Mouse (Mus musculus) spleen, postnatal 10 days (tissue): ENCODE results near the gene Tpte.

Source experiments
- DNase-seq, 2 experiments: peaks; one replicate each; pipeline ENCODE4 v3.0.0; 2021 to 2022; ENCODE audit warnings: low spot score in 2 of 2

Gene Tpte

GRCm38 (mm10) chr8:22376903-22377302, 93.7 kb downstream of the Tpte start:
- peak; percentile 10 to 61 for DNase-seq

GRCm38 (mm10) chr8:22380934-22381333, 97.7 kb downstream of the Tpte start:
- DNase-seq: no peak

- DNase-seq: no peak
Measured at GRCm38 (mm10) chr8:22382824-22383595, 99.8 kb downstream of the Tpte start.

- DNase-seq: no peak
Measured at GRCm38 (mm10) chr8:22385158-22385557, 101.9 kb downstream of the Tpte start.

- DNase-seq: no peak
Measured at GRCm38 (mm10) chr8:22389874-22390273, 106.6 kb downstream of the Tpte start.

- DNase-seq: no peak
Measured at GRCm38 (mm10) chr8:22390766-22391463, 107.7 kb downstream of the Tpte start.

- no peak for DNase-seq
Measured at GRCm38 (mm10) chr8:22394471-22394870, 111.2 kb downstream of the Tpte start.

GRCm38 (mm10) chr8:22395256-22395655, 112.0 kb downstream of the Tpte start:
- no peak for DNase-seq

GRCm38 (mm10) chr8:22397811-22398141, 114.5 kb downstream of the Tpte start:
- DNase-seq: no peak

- DNase-seq: peak; percentile 78 to 85
Measured at GRCm38 (mm10) chr8:22398142-22398951, 115.1 kb downstream of the Tpte start, which contains the start of gene Slc25a15. TSS of gene Slc25a15 (minus strand) at chr8:22398597.

- DNase-seq: no peak
Measured at GRCm38 (mm10) chr8:22399285-22399880, 116.1 kb downstream of the Tpte start.

- DNase-seq: no peak
Measured at GRCm38 (mm10) chr8:22400593-22400992, 117.4 kb downstream of the Tpte start.

GRCm38 (mm10) chr8:22403235-22403634, 120.0 kb downstream of the Tpte start:
- no peak for DNase-seq

- no peak for DNase-seq
Measured at GRCm38 (mm10) chr8:22405733-22406132, 122.5 kb downstream of the Tpte start.

- DNase-seq: no peak
Measured at GRCm38 (mm10) chr8:22410688-22411281, 127.5 kb downstream of the Tpte start.

- DNase-seq: peak; percentile 67 to 80
Measured at GRCm38 (mm10) chr8:22411282-22411702, 128.1 kb downstream of the Tpte start, which contains the start of gene Mrps31. TSS of gene Mrps31 (plus strand) at chr8:22411361.

- no peak for DNase-seq
Measured at GRCm38 (mm10) chr8:22411971-22412370, 128.7 kb downstream of the Tpte start.
